Mouse (Mus musculus): ENCODE results near the gene Ino80e.

DNA sequence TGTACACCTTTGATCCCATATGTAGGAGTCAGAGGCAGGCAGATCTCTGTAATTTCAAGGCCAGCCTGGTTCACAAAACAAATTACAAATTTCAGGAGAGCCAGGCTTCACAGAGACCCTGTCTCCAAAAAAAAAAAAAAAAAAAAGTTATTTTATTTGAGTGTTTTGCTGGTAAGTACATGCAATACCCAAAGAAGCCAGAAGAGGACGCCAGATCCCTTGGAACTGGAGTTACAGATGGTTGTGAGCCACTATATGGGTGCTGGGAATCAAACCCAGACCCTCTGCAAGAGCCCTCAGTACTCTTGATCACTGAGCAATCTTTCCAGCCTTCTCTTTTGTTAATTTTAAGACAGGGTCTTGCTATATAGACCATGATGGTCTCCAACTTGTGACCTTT lies 43.4 kb downstream of the Ino80e start:
- no peak for TF ChIP-seq CTCF (IDR thresholded peaks at IDR 0.05; ENCODE audit: control insufficient read depth, insufficient read depth, insufficient replicate concordance, low read depth, low read length)
- no peak for TF ChIP-seq POLR2A (IDR thresholded peaks at IDR 0.05; ENCODE audit: control insufficient read depth, low read depth, low read length)
